ENCODE assay signal across 7 mouse cellular contexts in the genomic region with DNA sequence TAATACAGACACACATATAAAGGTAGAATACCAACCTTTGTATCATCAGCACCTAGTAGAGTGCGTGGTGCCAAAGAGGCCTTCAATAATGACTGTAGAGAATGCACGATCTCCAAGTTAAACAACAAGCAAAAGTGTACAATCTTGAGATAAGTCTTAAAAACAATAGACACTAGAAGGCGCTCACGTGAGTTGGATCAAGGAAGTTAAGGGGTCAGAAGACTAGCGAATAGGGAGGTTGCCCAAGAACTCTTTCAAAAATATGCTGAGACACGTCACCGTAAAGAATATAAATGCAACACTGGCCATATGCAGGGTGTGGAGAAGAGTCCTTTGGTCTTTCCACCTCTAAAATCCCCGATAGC. TPM values are rescaled to one million over a fixed set of nuclear protein-coding genes. Genes with fewer than 3 reads are reported as not detected.
DNase-seq lines count a peak whose midpoint lies in the region; ATAC-seq and TF ChIP-seq lines count a peak whose summit lies in the region.

No protein-coding gene starts in this region.

- TF ChIP-seq CTCF in spleen, adult 2 months (IDR thresholded peaks at IDR 0.05; ENCODE audit: extremely low read depth, insufficient read depth, insufficient read length, insufficient replicate concordance): no peak
- peak; percentile 39 for TF ChIP-seq CTCF in intestine, postnatal 0 days (IDR thresholded peaks at IDR 0.05; ENCODE audit: low read depth)

- H3K9me3 ChIP-seq in embryonic facial prominence, embryonic 10.5 days: no peaks in the 10 kb centered on the region
- no peaks in the 10 kb centered on the region for H3K9me3 ChIP-seq in intestine, postnatal 0 days (ENCODE audit: control insufficient read depth)
- H3K9me3 ChIP-seq in midbrain, embryonic 11.5 days (ENCODE audit: control insufficient read depth, low read length): no peaks in the 10 kb centered on the region

- no peaks in the 10 kb centered on the region for H3K27me3 ChIP-seq in spleen, adult 2 months (ENCODE audit: control insufficient read depth, insufficient read depth, low read length)
- no peaks in the 10 kb centered on the region for H3K27me3 ChIP-seq in embryonic facial prominence, embryonic 10.5 days (replicated peaks; ENCODE audit: low read depth, poor library complexity, severe bottlenecking)
- H3K27me3 ChIP-seq in intestine, postnatal 0 days (replicated peaks; ENCODE audit: control insufficient read depth, insufficient read depth, low read length): no peaks in the 10 kb centered on the region
- no peaks in the 10 kb centered on the region for H3K27me3 ChIP-seq in midbrain, embryonic 11.5 days (ENCODE audit: control insufficient read depth, insufficient read depth, low read length)

- DNase-seq in spleen, adult 2 months (ENCODE audit: low read depth in 1 of 2, low spot score in 2 of 2): no peak
- DNase-seq in spleen, postnatal 14 days (ENCODE audit: low spot score in 2 of 2): no peak
- no peak for DNase-seq in embryonic facial prominence, embryonic 10.5 days (ENCODE audit: low spot score)
- DNase-seq in midbrain, embryonic 11.5 days (ENCODE audit: low spot score, missing footprints): no peak
- DNase-seq in layer of hippocampus, adult 11-12 months (ENCODE audit: low spot score): no peak
- DNase-seq in urinary bladder, postnatal 25 days (ENCODE audit: low spot score): no peak

- no peak overlapping the region; the same call in 1 of the 2 replicates for H3K27ac ChIP-seq in spleen, adult 2 months (ENCODE audit: insufficient read depth, low read length)
- H3K27ac ChIP-seq in embryonic facial prominence, embryonic 10.5 days (replicated peaks): peak overlapping the region; percentile 99
- peak overlapping the region; percentile 82 for H3K27ac ChIP-seq in intestine, postnatal 0 days (ENCODE audit: low read depth, low read length)
- no peak overlapping the region for H3K27ac ChIP-seq in midbrain, embryonic 11.5 days (ENCODE audit: low read depth, low read length)

- ATAC-seq in intestine, postnatal 0 days: no peak
- ATAC-seq in midbrain, embryonic 11.5 days (ENCODE audit: low FRiP score): no peak

- H3K4me2 ChIP-seq in intestine, postnatal 0 days (replicated peaks; ENCODE audit: low read depth): peak overlapping the region; percentile 76
- peak overlapping the region; percentile 69 for H3K4me2 ChIP-seq in midbrain, embryonic 11.5 days

- TF ChIP-seq POLR2A in spleen, adult 2 months (IDR thresholded peaks at IDR 0.05; ENCODE audit: low read depth, low read length): no peak

- H3K9ac ChIP-seq in intestine, postnatal 0 days (ENCODE audit: low read depth, low read length): peak overlapping the region; percentile 85
- H3K9ac ChIP-seq in midbrain, embryonic 11.5 days (ENCODE audit: low read length): peak overlapping the region; percentile 91

- peak overlapping the region; percentile 86 for H3K4me3 ChIP-seq in spleen, adult 2 months (ENCODE audit: extremely low read depth, insufficient read depth, insufficient read length)
- peak overlapping the region; percentile 72 for H3K4me3 ChIP-seq in embryonic facial prominence, embryonic 10.5 days
- H3K4me3 ChIP-seq in intestine, postnatal 0 days (ENCODE audit: low read depth, low read length): peak overlapping the region; percentile 93
- peak overlapping the region; percentile 74 for H3K4me3 ChIP-seq in midbrain, embryonic 11.5 days (ENCODE audit: low read depth, low read length)

- no peaks in the 10 kb centered on the region for H3K36me3 ChIP-seq in spleen, adult 2 months (ENCODE audit: control insufficient read depth, insufficient read depth, low read length)
- H3K36me3 ChIP-seq in embryonic facial prominence, embryonic 10.5 days (replicated peaks): peaks cover 6% of the 10 kb centered on the region; the same call in 1 of the 2 replicates
- no peaks in the 10 kb centered on the region for H3K36me3 ChIP-seq in intestine, postnatal 0 days (ENCODE audit: control insufficient read depth, insufficient read depth)
- H3K36me3 ChIP-seq in midbrain, embryonic 11.5 days (ENCODE audit: control insufficient read depth, insufficient read depth, low read length): no peaks in the 10 kb centered on the region

- no peaks in the 10 kb centered on the region; the same call in 1 of the 2 replicates for H3K4me1 ChIP-seq in spleen, adult 2 months (ENCODE audit: control insufficient read depth, insufficient read depth, insufficient read length)
- H3K4me1 ChIP-seq in embryonic facial prominence, embryonic 10.5 days: peaks cover 16% of the 10 kb centered on the region
- 0 out of 2 replicates have a peak, but pooled peaks cover 4% of the 10 kb centered on the region for H3K4me1 ChIP-seq in intestine, postnatal 0 days (replicated peaks; ENCODE audit: control insufficient read depth, insufficient read depth, low read length)
- peaks cover 16% of the 10 kb centered on the region for H3K4me1 ChIP-seq in midbrain, embryonic 11.5 days (ENCODE audit: control insufficient read depth, insufficient read depth, low read length)

- 7% methylated on average over 8 of the region's 8 CpGs for WGBS in spleen, adult 2 months
- 10% methylated on average over 8 of the region's 8 CpGs for WGBS in embryonic facial prominence, embryonic 10.5 days
- 5% methylated on average over 8 of the region's 8 CpGs for WGBS in intestine, postnatal 0 days
- 9% methylated on average over 8 of the region's 8 CpGs for WGBS in midbrain, embryonic 11.5 days

RNA-seq across cellular contexts. Expression of gene Cwc27, which starts 0.7 kb away (rescaled TPM):
- polyA plus RNA-seq in spleen, adult 2 months (2012; rRNA removed): 1.7 and 2.4 TPM in 2 replicates
- 33.3 and 36.2 TPM in 2 replicates for polyA plus RNA-seq in embryonic facial prominence, embryonic 10.5 days (2016; fragmentation: Nextera tagmentation; extraction: Ambion mirVana)
- polyA plus RNA-seq in intestine, postnatal 0 days (2015; fragmentation: Nextera tagmentation; extraction: Ambion mirVana): 15.6 and 16.2 TPM in 2 replicates
- polyA plus RNA-seq in midbrain, embryonic 11.5 days (2014; fragmentation: Nextera tagmentation; extraction: Ambion mirVana): 30.7 and 32.1 TPM in 2 replicates

RNA-seq across cellular contexts. Expression of gene Srek1ip1, which starts 24.0 kb away (rescaled TPM):
- polyA plus RNA-seq in spleen, adult 2 months (2012; rRNA removed): 3.0 and 3.2 TPM in 2 replicates
- polyA plus RNA-seq in embryonic facial prominence, embryonic 10.5 days (2016; fragmentation: Nextera tagmentation; extraction: Ambion mirVana): 18.7 and 18.8 TPM in 2 replicates
- polyA plus RNA-seq in intestine, postnatal 0 days (2015; fragmentation: Nextera tagmentation; extraction: Ambion mirVana): 23.3 and 27.7 TPM in 2 replicates
- 22.4 and 25.9 TPM in 2 replicates for polyA plus RNA-seq in midbrain, embryonic 11.5 days (2014; fragmentation: Nextera tagmentation; extraction: Ambion mirVana)

RNA-seq across cellular contexts. Expression of gene Shisal2b, which starts 47.4 kb away (rescaled TPM):
- polyA plus RNA-seq in spleen, adult 2 months (2012; rRNA removed): not detected in 2 replicates
- 0.33 and 0.41 TPM in 2 replicates for polyA plus RNA-seq in embryonic facial prominence, embryonic 10.5 days (2016; fragmentation: Nextera tagmentation; extraction: Ambion mirVana)
- 0.25 and 0.67 TPM in 2 replicates for polyA plus RNA-seq in intestine, postnatal 0 days (2015; fragmentation: Nextera tagmentation; extraction: Ambion mirVana)
- 0.37 and 0.70 TPM in 2 replicates for polyA plus RNA-seq in midbrain, embryonic 11.5 days (2014; fragmentation: Nextera tagmentation; extraction: Ambion mirVana)

Comparison
In these comparisons a context has a peak if more than half of its experiments do, and no peak if none do; other contexts are left out.
1. H3K27ac ChIP-seq: peak in embryonic facial prominence, embryonic 10.5 days (single experiment) and intestine, postnatal 0 days (single experiment); none in spleen, adult 2 months (single experiment) and midbrain, embryonic 11.5 days (single experiment).
2. Peak in every context shown above with its lines, with median percentiles within 50 percentile points of each other: H3K4me3 ChIP-seq.